Mouse (Mus musculus) kidney, adult 8-10 months (tissue): ENCODE data around the gene Mcm5.
A peak's percentile ranks its signal among the peaks of the same experiment; 100 is the strongest.

Experiments
- DNase-seq, 2 experiments: peaks; one replicate each; pipeline ENCODE4 v3.0.0; 2022

Gene Mcm5

DNA sequence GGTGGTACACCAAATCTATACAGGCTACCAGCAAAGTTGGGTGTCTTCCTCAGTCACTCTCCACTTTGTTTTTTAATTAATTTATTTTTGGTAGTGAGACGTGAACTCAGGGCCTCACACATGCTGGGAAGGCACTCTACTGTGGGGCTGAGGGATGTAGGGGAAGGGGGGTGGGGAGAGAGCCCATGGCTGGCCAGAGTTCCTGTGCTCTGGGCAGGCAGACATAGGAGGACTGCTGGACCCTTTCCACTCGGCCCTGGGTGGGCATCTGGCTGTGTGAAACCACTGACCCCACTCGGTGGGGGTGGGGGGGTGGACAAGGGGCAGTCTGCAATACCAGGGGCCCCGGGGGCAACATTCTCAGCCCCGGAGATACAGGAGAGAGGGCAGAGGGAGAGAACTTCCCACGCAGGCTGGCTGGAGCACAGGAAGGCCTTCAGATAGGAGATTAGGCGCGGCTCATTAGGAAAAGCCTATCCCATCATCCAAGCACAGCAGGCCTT is 5.9 kb upstream of the Mcm5 start:
- DNase-seq: no peak

DNA sequence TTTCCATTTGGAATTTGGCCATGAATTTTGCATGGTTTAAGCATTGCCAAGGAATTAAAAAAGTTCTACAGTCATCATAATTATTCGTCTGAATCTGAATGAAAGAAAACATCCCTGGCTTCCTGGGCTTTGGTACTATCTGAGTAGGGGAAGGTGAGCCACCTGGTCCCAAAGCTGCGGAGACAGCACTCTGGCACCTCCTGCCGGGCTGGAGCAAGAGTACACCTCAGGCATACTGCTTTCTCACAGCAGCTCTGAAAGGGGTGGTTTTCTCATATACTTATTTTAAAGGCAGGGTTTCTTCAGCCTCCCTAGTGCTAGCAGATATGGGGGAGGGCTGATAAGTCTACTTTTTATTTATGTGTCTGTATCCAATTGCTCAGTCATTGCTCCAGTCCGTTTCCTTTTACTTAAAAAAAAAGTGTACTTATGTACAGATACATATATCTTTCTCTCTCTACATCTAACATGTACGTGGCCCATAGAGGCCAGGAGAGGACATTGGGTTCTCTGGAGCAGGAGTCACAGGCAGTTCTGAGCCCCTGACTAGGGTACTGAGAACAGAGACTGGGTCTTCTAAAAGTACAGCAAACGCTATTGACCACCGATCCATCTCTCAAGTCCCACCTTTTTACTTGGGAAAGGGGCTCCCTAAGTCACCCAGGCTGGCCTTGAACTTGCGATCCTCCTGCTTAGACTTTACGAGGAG is 688 bp upstream of the Mcm5 start:
- peak; percentile 81 to 88 for DNase-seq

DNA sequence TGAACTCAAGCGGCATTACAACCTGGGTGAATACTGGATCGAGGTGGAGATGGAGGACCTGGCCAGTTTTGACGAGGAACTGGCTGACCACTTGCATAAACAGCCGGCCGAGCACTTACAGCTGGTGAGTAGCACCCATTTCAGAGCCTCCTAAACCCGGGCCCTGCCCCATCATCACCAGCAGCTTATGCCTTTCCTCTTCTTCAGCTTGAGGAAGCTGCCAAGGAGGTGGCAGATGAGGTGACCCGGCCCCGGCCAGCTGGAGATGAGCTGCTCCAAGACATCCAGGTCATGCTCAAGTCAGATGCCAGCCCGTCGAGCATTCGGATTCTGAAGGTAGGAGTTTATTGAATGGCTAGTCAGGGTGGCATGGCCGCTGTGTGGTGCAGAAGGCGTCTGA is 724 bp downstream of the Mcm5 start:
- DNase-seq: no peak

DNA sequence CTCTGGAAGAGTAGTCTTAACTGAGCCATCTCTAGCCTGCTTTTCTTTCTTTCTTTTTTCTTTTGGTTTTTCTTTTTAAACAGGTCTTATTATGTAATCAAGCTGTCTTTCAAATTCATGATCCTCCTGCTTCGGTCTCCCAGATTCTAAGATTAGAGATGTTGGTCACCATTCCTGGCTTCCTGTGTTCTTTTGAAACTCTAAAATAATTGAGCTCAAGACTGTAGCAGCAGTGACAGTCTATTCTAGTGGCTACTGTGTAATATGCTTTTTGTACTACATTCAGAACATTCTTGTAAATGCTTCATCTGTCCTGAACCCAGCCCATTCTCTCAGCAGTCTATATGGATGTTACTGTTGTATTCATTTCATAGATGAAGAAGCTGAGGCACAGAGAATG is 9.1 kb downstream of the Mcm5 start:
- no peak for DNase-seq

DNA sequence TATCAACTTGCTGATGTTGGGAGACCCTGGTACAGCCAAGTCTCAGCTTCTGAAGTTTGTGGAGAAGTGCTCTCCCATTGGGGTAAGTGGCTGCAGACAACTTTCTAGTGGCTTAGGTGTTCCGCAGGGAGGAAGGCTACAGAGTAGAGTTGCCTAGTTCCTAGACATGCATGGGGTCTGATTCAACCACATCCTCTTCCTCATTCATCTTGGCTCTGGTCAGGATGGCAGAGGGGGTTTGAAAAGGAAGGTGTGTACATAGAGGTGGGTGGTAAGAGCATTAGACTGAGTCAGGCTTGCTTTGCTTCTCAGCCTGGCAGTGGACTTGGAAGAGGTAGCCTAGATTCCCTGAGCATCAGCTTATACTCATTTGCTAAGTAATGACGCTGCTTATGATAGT is 9.9 kb downstream of the Mcm5 start:
- DNase-seq: no peak

DNA sequence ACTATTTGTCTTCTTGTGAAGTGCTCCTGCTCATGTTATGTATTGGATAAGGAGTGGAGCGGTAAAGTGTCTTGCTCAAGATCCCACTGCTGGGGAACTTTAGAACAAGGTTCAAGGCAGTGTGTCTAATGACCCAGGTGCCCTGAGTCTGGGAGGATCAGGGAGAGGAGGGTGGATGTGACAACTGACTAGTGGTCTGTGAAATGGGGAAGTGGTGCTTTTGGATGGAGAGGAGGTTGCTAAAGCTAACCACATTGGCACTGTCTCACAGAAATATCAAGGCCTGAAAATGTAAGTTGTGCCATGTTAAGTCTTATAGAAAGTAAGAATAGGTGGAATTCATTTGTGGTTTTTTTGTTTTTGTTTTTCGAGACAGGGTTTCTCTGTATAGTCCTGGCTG is 10.4 kb downstream of the Mcm5 start:
- no peak for DNase-seq

DNA sequence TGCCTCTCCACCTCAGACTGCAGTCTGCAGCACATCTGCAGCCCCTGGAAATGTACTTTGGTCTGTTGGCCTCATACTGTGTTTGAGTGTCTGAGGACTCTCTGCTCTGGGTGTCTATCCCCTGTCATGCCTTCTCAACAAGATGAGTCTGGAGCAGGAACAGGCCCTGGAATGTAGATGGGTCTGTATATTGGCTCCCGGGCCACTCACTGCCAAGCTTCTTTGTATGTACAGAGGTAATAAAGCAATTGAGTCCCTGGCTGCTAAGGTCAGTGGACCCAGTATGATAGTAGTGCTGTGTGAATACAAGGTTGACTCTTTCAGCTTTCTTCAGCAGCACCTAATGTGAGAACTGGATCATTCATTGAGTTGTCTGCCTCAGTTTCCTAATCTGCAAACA is 18.0 kb downstream of the Mcm5 start:
- DNase-seq: no peak

DNA sequence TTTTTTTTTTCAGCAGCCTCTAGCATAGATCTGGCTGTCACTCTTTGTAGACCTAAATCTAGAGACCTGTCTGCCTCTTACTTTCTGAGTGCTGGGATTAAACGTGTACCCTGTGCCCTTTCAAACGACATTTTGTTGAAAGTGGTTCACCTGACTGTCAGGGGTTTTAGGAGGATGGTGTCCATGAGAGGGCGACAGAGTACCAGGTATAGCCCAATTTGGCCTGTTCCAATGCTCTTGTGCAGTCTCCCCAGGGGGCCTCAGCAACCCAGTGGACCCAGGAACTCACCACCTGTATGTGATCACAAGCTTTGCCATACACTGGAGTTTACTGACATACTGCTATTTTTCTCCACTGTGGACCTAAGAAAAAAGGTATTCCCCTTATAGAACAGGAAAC is 23.1 kb downstream of the Mcm5 start:
- DNase-seq: peak; percentile 15 to 64

DNA sequence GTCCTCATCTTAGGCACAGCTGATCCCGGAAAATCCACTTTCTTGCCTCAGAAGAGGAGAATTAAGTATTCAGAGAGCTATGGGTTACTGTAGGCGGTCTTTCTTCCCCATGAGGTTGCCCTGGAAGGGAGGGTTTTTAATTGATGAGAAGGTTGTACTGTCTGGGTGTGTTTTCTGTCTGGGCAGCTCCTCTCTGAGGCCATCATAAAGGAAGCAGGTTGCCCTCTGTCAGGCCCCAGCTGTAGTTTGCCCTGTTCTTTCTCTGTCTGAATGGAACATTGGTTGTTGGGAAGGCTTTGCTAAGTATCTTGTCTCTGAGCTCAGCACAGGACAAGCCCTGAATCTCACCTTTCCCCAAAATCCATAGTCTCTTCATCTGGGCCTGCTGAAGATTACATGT is 24.0 kb downstream of the Mcm5 start:
- no peak for DNase-seq

DNA sequence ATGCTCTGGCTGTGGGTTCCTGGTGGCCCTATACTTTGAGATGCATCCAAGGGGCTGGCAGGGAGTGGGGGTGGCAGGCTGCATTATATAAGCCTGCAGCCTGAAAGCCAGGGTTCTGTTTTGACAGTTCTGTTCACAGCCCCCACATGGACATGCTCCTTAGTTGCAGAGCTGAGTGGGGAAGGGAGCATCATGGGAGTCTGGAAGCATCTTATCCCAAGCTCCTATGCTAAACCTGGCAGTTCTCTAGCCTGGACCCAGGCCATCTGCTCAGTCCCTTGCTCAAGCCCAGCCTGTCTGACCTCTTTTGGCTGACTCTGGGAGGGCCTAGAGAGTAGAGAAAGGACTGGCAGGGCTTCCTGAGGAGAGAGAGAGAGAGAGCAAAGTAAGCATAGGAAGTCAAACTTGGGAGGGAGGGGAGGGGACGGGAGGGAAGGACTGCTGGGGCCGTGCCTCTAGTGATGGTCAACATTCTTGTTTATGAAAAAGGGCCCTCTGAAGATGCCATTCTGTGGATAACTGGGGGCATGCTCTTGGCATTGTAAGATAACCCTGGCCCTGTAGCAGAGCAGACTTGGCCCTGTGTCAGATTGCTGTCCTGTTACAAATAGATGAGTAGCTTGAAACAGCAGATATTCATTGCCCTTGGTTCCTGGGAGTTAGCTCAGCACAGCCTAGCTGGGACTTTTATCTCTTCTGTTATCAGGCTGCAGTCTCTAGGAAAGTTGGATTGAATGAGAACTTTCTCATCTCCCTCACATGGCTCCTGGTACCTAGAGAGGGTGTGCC is 25.4 kb downstream of the Mcm5 start:
- DNase-seq: no peak

DNA sequence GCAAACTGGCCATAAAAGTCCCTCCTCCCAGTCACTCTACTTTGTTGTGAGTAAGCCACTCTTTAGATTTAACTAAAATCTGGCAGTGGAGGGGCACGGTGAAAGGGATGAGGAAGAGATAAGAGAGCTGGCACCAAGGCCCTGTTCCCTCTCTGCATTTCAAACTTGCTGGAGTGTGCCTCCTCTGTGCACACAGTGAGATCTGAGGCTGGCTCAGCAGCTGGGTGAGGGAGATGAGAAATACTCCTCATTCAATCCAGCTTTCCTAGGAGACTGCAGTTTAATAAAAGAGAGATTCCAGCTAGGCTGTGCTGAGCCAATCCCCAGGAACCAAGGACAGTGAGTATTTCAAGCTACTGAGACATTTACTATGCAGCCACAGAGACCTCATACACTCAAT is 26.4 kb downstream of the Mcm5 start:
- DNase-seq: no peak

DNA sequence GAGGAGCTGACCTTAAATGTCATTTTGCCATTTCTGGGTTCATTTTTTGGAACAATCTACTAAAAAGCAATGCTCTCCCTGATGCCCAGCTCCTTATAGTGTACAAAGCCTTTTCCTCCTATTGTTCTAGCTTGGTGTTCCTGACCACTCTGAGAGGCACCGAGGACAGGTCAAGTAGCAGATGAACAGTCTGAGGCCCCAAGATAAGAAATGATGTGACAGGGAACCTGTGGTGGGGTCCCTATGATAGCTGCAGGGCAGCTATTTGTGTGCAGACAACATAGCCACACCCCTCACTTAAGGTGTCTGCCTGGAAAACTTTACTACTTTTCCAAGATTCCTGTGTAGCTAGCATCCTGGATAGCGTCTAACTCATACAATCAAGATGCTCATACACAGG is 26.9 kb downstream of the Mcm5 start:
- no peak for DNase-seq

DNA sequence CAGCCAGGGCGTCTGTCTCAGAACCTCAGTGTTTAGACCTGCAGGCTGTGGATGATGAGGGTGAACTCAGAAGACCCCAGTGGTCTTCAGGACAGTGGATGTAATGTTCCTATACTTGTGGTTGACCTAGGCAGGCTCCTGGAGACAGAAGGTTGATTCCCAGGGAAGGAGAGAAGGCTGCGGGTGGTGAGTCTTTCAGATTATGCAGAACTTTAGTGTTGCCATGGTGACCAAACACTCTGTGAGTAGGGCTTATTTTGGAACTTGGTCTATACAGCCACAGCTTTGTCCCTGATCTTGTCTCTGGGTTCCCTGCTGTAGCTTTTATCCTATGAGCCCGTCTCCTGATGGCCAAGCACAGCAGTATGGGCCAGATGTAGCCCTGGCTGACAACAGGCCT is 28.2 kb downstream of the Mcm5 start:
- no peak for DNase-seq

DNA sequence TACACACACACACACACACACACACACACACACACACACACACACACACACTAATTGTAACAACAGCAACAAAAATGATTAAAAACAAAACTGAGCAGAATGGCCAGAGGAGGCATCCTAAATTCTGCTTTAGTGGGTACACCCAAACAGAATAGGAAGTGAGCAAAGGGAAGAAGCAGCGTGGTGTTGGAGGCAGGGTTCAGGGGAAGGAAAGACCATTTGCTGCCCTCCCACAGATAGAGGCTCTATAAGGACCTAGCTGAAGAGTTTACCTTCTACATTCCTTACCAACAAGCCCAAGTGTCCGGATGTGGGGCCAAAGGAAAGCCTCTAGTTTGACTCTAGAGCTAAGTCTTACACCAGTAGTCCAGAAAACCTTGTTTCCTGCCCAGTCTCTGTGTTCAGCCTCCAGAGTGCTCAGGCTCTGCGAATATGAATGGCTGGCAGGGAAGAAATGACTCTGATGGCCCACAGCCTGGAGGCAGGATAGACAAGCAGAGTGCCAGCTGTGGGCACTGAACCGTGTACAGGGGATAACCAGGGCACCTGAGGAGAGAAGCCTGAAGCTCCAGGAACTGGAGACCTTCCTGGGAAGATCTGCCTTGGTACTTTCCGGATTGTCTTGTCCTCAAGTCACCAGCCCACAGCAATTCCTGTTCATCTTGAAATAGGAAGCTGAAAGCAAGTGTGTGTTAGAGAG is 41.7 kb downstream of the Mcm5 start:
- peak; percentile 17 to 29 for DNase-seq

DNA sequence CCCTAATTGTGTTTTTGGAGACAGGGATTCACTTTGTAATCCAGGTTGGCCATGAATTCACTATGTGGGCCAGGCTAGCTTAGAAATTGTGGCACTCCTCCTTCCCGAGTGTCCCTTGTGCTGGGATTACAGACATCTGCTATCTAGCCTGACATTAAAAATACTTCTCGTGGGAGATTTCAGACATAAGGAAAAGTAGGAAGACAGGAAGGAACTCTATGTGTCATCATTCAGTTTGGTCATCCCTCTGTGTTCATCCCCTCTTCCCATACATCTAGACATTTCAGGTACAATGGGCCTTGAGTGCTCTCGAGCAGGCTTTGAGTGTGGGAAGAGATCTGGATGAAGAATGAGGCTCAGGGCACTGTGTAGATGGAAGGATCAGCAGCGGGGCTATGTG is 42.4 kb downstream of the Mcm5 start:
- no peak for DNase-seq

DNA sequence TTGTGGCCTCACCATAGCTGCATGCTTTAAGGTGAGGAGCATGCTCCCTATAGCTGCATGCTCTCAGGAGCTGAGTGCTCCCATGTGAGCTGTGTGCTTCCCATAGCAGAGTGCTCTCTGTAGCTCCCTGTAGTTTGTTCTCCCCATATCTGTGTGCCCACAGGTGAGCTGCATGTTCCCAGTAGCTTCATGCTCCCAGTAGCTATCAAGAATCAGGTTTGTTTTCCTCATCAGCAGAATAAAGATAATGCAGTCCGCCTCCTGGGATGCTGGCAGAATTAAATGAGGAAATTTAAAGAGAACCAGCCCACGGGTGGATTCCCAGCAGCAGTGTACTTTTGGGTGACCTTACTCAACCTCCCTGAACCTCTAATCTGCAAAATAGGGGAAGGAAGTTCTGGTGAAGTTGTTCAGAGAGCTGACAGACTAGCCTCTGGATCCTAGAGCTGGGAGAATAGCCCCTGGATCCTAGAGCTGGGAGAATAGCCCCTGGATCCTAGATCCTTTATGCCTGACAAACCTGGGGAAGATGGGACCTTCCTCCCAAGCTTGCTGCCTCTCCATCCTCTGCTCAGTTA is 43.2 kb downstream of the Mcm5 start:
- no peak for DNase-seq

DNA sequence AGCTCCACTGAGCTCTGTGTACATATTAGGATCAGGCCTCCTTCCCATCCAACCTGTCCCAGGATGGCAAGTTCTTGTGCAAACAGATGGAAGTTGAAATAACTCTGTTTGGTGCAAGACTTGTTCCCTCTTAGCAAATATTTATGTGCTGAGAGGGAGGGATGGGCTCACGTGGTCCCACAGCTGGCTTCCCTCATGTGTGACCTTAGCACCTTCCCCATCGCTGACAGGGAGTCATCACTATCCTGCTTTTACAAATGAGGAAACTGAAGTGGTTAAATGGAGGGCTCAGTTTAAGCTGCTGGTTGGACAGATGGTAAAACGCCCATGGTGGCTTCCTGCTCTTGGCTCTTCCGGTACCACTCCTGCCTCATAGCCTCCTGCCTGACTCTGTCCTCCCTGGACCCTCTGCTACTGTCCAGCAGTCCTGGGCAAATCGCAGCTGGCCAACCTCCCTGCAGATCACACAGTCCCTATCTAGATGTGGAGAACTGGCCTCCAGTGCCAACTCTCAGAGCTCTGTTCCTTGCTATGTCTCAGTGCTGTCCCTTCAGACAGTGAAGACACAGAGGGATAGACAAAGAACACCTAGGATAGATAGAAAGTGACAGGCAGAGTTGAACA is 45.6 kb downstream of the Mcm5 start:
- no peak for DNase-seq

DNA sequence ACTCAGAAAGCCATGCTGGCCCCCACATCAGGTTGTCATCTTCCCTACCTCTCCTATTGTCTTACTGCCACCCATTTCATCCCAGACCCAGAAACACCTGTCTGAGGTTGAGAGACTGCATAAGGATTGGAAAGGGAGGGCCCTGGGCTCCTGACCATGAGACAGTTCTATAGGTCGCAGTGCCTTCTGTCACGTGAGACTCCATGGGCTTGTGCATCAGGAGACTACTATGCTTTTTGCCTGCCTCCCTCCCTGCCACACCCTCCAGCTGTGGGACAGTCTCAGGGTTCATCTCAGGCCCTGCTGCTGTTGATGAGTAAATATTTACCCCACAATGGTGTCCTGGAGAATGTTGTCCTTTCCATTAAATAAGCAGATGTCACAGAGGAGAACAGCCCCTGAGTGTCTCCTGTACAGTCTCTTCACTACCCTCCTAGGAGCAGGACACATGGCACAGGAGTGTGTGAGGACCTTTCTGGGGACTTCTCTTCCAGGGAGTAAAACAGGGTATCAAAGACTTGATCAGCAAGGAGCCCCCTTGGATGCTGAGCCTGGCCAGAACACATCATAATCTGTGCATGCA is 46.5 kb downstream of the Mcm5 start:
- no peak for DNase-seq

DNA sequence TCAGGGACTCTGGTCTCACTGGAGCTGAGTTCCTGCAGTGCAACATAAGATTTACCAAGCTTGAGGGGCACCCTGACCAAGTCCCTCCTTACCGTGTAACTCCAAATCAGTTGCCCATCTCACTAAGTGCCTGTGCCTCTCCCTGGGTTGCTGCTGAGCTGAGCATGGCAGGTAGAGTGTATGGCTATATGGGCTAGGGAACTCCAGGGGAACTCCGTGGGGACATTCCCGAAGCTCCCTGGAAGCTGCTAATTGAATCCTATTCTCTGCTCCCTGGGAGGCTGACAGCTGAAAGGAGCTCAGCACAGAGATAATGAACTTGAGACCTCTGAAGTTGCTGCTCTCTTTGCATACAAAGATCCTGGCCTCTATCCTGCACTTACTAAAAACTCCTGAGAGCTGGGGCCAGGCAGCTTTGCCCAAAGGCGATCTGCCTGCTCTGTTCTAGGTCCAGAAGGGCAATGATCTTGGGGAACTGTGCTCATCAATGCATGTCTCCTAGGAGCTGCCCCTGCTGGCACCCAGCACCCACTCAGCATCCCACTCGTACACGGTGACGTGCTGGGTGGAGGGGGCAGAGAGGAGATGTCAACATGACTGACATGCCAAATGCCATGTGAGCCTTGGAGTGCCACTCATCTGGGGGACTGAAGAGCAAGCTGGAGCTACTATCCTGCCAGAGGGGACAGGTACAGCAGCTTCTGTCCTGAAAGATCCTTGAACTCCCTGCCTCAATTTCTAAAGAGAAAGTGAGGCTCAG is 48.3 kb downstream of the Mcm5 start:
- DNase-seq: no peak

DNA sequence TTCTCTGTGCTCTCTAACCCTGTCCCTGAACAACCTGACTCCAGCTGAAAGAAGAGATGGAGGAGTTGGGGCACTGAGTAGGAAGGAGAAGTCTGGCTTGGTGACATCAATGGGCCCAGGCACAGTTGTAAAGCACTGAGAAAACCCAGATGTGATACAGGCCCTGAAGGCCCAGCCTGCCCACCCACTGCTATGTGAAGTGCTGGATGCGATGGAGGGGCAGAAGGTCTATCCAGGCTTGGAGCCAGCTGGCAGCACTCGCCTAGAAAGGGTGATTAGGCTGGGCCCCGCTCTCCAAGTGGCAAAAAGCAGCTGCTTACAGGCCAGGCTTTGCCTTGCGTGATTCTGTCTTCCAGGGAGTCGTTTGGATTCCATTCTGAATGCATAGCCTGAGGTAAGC is 60.0 kb downstream of the Mcm5 start:
- DNase-seq: no peak

DNA sequence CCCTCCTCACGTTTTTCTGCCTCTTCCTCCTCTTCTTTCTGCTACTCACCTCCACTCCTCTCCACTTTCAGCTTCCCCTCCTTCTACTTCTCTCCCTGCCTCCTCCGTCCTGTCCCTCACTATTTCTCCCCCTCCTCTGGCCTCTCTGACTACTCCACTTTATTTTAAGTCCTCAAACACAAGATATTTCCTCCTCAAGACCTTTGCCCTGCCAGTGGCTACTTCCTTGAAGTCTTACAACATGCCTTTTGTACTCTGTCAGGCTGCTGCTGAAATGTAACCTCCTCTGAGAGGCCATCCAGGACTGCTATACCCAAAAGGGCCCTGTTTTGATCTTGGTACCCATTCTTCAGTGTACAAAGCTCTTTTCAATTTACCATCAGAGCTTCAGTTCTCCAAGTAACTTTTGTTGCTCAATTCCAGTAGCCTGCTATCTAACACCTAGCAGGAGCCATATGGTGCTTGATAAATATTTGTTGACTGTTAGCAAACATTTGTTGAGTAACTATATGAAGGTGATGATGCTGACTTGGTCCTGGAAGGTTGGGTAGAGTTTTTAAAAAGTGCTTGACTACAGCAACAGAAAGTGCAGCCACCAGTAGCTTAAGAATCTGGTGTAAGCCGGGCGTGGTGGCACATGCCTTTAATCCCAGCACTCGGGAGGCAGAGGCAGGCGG is 62.8 kb downstream of the Mcm5 start:
- no peak for DNase-seq
